Mouse (Mus musculus) ES-E14 (cell line): ENCODE measurements around the gene Shb.

ENCODE experiments used
- CHD2 ChIP-seq: IDR thresholded peaks from 2 replicates; pipeline ENCODE4 v1.6.1; 2014; ENCODE audit warnings: mild to moderate bottlenecking, low read depth, low read length, inconsistent platforms
- MAFK ChIP-seq: IDR thresholded peaks from 2 replicates; pipeline ENCODE4 v1.6.1; 2014; ENCODE audit warnings: mild to moderate bottlenecking, low read depth, low read length, inconsistent platforms; ENCODE audit not compliant: insufficient read depth
- ZNF384 ChIP-seq: IDR thresholded peaks from 2 replicates; pipeline ENCODE4 v1.6.1; 2012; ENCODE audit warnings: low read depth, low read length, inconsistent platforms

- TF ChIP-seq CHD2 = no peak
- no peak for TF ChIP-seq MAFK
- no peak for TF ChIP-seq ZNF384
These were observed 57.4 kb downstream of the Shb start for GRCm38 (mm10) chr4:45474832-45475231.
